In genomic region chr2:49764331-49764946, GRCm38 (mm10) we compare ENCODE assay signal across 8 mouse cellular contexts. TPM values are rescaled to one million over a fixed set of nuclear protein-coding genes. Genes with fewer than 3 reads are reported as not detected.
DNase-seq lines count a peak whose midpoint lies in the region; ATAC-seq and TF ChIP-seq lines count a peak whose summit lies in the region.

No protein-coding gene starts in this region.

- H3K36me3 ChIP-seq in MEL (ENCODE audit: control insufficient read depth in 1 of 2, insufficient read depth in 2 of 2, low read length in 2 of 2): no peaks in the 10 kb centered on the region
- H3K36me3 ChIP-seq in embryonic facial prominence, embryonic 10.5 days (replicated peaks): peaks cover 90% of the 10 kb centered on the region
- H3K36me3 ChIP-seq in liver, embryonic 11.5 days (ENCODE audit: control insufficient read depth, insufficient read depth, low read length): no peaks in the 10 kb centered on the region

- H3K4me3 ChIP-seq in MEL (ENCODE audit: control insufficient read depth in 1 of 2, insufficient read depth in 1 of 2, low read depth in 2 of 2, low read length in 2 of 2): no peak overlapping the region
- no peak overlapping the region for H3K4me3 ChIP-seq in embryonic facial prominence, embryonic 10.5 days
- no peak overlapping the region for H3K4me3 ChIP-seq in liver, embryonic 11.5 days (ENCODE audit: low read depth, low read length)

- H3K9me3 ChIP-seq in MEL (replicated peaks; ENCODE audit: insufficient read depth, low read length): no peaks in the 10 kb centered on the region
- H3K9me3 ChIP-seq in embryonic facial prominence, embryonic 10.5 days: no peaks in the 10 kb centered on the region
- H3K9me3 ChIP-seq in liver, embryonic 11.5 days (ENCODE audit: control insufficient read depth, low read length): no peaks in the 10 kb centered on the region

- ATAC-seq in frontal cortex, adult (ENCODE audit: low TSS enrichment): peak; percentile 61
- ATAC-seq in liver, embryonic 11.5 days (replicated peaks; ENCODE audit: low FRiP score): peak; percentile 47

- TF ChIP-seq CTCF in MEL (IDR thresholded peaks at IDR 0.05 in 2 of 3, conservative IDR thresholded peaks at IDR 0.05 in 1 of 3; ENCODE audit: control insufficient read depth in 1 of 3, insufficient read depth in 1 of 3, low read depth in 2 of 3, low read length in 3 of 3, poor library complexity in 1 of 3, severe bottlenecking in 1 of 3): peak; percentile 43 to 78 (median 51)

- no peak for TF ChIP-seq EP300 in MEL (IDR thresholded peaks at IDR 0.05; ENCODE audit: low read depth in 1 of 2, low read length in 2 of 2)

- H3K9ac ChIP-seq in MEL (ENCODE audit: control insufficient read depth, low read depth, low read length, poor library complexity, severe bottlenecking): no peak overlapping the region
- H3K9ac ChIP-seq in liver, embryonic 11.5 days (ENCODE audit: low read depth, low read length): no peak overlapping the region

- no peak for DNase-seq in frontal cortex, postnatal 10 days (ENCODE audit: low spot score in 2 of 2)
- peak; percentile 82 for DNase-seq in MEL (ENCODE audit: low read depth, low spot score)
- DNase-seq in embryonic facial prominence, embryonic 10.5 days (ENCODE audit: low spot score): peak; percentile 58
- peak; percentile 78 for DNase-seq in hindlimb bud, embryonic 11.5 days (ENCODE audit: extremely low spot score, low read depth, low spot score)
- peak; percentile 41 for DNase-seq in liver, embryonic 11.5 days (ENCODE audit: low spot score)
- DNase-seq in naive thymus-derived CD4-positive, alpha-beta T cell, adult 2 months (ENCODE audit: low read depth): peak; percentile 87
- DNase-seq in right cerebral cortex, postnatal 14 days: no peak

- H3K79me2 ChIP-seq in MEL (ENCODE audit: control insufficient read depth, insufficient read depth, low read length, poor library complexity): no peaks in the 10 kb centered on the region

- TF ChIP-seq RAD21 in MEL (IDR thresholded peaks at IDR 0.05; ENCODE audit: low read depth, low read length): peak; percentile 85

- WGBS in embryonic facial prominence, embryonic 10.5 days: 50% methylated on average over 7 of the region's 7 CpGs
- 55% methylated on average over 7 of the region's 7 CpGs for WGBS in liver, embryonic 11.5 days

- H3K27me3 ChIP-seq in MEL (ENCODE audit: control insufficient read depth in 1 of 2, insufficient read depth in 2 of 2, low read length in 2 of 2): no peaks in the 10 kb centered on the region
- H3K27me3 ChIP-seq in embryonic facial prominence, embryonic 10.5 days (replicated peaks; ENCODE audit: low read depth, poor library complexity, severe bottlenecking): no peaks in the 10 kb centered on the region
- H3K27me3 ChIP-seq in liver, embryonic 11.5 days (replicated peaks; ENCODE audit: control insufficient read depth, insufficient read depth, low read length): no peaks in the 10 kb centered on the region

- H3K4me2 ChIP-seq in liver, embryonic 11.5 days: no peak overlapping the region

- no peak for TF ChIP-seq POLR2A in MEL (IDR thresholded peaks at IDR 0.05; ENCODE audit: control insufficient read depth in 1 of 2, insufficient read depth in 1 of 2, low read depth in 1 of 2, low read length in 2 of 2, poor library complexity in 1 of 2)

- no peak overlapping the region for H3K27ac ChIP-seq in MEL (ENCODE audit: control insufficient read depth, low read depth, low read length)
- H3K27ac ChIP-seq in embryonic facial prominence, embryonic 10.5 days (replicated peaks): no peak overlapping the region
- no peak overlapping the region for H3K27ac ChIP-seq in liver, embryonic 11.5 days (ENCODE audit: low read depth, low read length)

- no peaks in the 10 kb centered on the region for H3K4me1 ChIP-seq in MEL (ENCODE audit: control insufficient read depth in 1 of 2, insufficient read depth in 2 of 2, low read length in 2 of 2)
- no peaks in the 10 kb centered on the region for H3K4me1 ChIP-seq in embryonic facial prominence, embryonic 10.5 days
- H3K4me1 ChIP-seq in liver, embryonic 11.5 days (replicated peaks; ENCODE audit: control insufficient read depth, insufficient read depth, low read length): no peaks in the 10 kb centered on the region

TF ChIP-seq in MEL, 35 proteins besides CTCF, POLR2A, EP300 and RAD21:
- TF ChIP-seq ETS1 (IDR thresholded peaks at IDR 0.05; ENCODE audit: low read depth, low read length) (no peak), ZC3H11A (IDR thresholded peaks at IDR 0.05; ENCODE audit: low read depth, low read length) (peak; percentile 74), SMC3 (IDR thresholded peaks at IDR 0.05; ENCODE audit: low read depth, low read length) (peak; percentile 91), NELFE (IDR thresholded peaks at IDR 0.05; ENCODE audit: low read depth, low read length) (no peak)

RNA-seq across cellular contexts. Expression of gene Lypd6b, which starts 23.0 kb away (rescaled TPM):
- not detected in 2 replicates for total RNA-seq in MEL (2012; rRNA removed)
- not detected for polyA plus RNA-seq in MEL (2012; ENCODE audit: insufficient read depth in 1 of 2, insufficient read length in 2 of 2, low read depth in 1 of 2, low replicate concordance in 2 of 2, missing spikeins in 1 of 2)
- 2.9 and 3.9 TPM in 2 replicates for polyA plus RNA-seq in embryonic facial prominence, embryonic 10.5 days (2016; fragmentation: Nextera tagmentation; extraction: Ambion mirVana)
- polyA plus RNA-seq in liver, embryonic 11.5 days (2014; fragmentation: Nextera tagmentation; extraction: Ambion mirVana): 0.47 and 0.48 TPM in 2 replicates

Comparison
In these comparisons a context has a peak if more than half of its experiments do, and no peak if none do; other contexts are left out.
1. DNase-seq: peak in MEL (single experiment), embryonic facial prominence, embryonic 10.5 days (single experiment), hindlimb bud, embryonic 11.5 days (single experiment), liver, embryonic 11.5 days (single experiment) and naive thymus-derived CD4-positive, alpha-beta T cell, adult 2 months (single experiment); none in frontal cortex, postnatal 10 days (0 of 2) and right cerebral cortex, postnatal 14 days (single experiment).